Mouse (Mus musculus): Measurements from ENCODE around the gene Slc44a4.

The Slc44a4 gene

GRCm38 (mm10) chr17:34913930-34914665, at the start of gene Slc44a4:
Gene Slc44a4, plus strand, starts transcription at chr17:34914466.
- no peak for DNase-seq (ENCODE audit: low read depth)

- DNase-seq (ENCODE audit: low read depth) = no peak
These were observed 48.3 kb upstream of the Slc44a4 start for GRCm38 (mm10) chr17:34865981-34866380.

DNA sequence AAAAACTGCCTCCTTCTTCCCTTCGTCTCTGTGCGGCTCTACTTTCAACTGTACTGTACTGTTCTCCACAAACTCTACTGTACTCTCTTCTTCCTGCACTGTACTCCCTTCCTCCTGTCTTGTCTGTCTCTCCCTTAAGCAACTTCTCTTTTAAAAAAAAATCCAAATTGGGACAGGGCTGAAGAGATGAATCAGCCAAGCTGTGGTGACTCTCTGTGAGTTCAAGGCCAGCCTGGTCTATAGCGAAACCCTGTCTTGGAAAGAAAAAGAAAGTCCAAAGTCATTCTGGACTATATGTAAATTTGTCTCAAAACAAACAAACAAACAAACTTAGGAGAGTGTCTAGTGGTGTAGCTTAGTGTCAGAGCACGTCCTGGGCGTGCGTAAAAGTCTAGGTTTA, 39.9 kb upstream of the Slc44a4 start:
- DNase-seq (ENCODE audit: low read depth) = no peak

- peak; percentile 51 for DNase-seq (ENCODE audit: low read depth)
These were observed 34.9 kb upstream of the Slc44a4 start, which contains the start of gene Zbtb12 for GRCm38 (mm10) chr17:34879336-34879879. Gene Zbtb12, plus strand, starts transcription at chr17:34879483.

DNA sequence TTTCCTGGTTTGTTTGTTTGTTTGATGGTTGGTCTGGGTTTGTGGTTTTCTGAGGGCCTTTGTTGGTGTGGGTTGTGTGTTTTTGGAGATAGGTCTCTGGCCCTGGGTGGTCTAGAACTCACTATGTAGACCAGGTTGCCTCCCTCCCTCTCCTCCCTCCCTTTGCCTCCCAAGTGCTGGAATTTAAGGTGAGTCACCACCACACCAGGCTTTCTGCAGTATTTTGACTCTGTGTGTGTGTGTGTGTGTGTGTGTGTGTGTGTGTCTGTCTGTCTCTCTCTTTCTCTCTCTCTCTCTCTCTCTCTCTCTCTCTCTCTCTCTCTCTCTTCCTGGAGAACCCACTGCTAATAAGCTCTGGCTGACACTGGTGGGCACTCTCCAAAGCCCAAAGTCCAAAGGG, 33.1 kb upstream of the Slc44a4 start:
- peak; percentile 70 for DNase-seq (ENCODE audit: low read depth)

- DNase-seq (ENCODE audit: low read depth) = no peak
These were observed 32.5 kb upstream of the Slc44a4 start, which contains the start of gene Gm20547 for GRCm38 (mm10) chr17:34881683-34882310. Gene Gm20547, minus strand, starts transcription at chr17:34882042.

GRCm38 (mm10) chr17:34883332-34883731, 30.9 kb upstream of the Slc44a4 start:
- DNase-seq (ENCODE audit: low read depth) = peak; percentile 67

DNA sequence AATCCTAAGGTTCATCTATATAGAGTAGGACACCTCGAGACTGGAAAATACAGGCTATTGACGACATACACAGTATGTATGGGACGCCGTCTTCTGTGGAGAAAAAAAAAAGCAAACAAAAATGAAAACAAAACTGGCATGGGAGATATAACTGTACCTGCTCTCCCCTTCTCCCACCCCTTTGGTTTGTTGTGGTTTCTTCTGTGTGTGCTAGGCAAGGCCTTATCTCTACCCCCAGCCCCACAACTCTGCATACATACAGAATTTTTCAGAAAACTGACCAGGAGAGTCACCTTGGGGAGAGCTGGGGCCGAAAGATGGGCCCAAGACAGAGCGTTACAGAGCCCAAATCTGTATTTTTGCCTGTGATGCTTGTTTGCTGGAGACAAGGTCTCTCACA, 29.6 kb upstream of the Slc44a4 start:
- DNase-seq (ENCODE audit: low read depth) = no peak

DNA sequence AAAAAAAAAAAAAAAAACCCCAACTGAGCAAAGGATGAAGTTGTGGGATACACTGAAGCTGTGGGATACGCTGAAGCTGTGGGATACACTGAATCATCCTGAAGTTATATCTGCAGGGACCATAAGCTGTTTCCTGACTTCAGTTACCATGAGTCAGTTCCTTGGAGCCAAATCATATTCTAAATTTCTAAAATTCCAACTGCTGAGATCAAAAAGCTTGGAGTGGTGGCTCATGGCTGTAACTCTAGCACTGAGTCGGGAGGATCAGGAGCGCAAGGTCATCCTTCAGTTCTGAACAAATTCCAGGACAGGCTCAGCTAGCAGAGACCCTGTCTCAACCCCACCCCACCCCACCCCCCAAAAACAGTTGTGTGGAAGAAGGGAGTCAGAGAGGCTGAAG, 28.7 kb upstream of the Slc44a4 start:
- DNase-seq (ENCODE audit: low read depth) = peak; percentile 72

GRCm38 (mm10) chr17:34887942-34888341, 26.3 kb upstream of the Slc44a4 start:
- peak; percentile 42 for DNase-seq (ENCODE audit: low read depth)

DNA sequence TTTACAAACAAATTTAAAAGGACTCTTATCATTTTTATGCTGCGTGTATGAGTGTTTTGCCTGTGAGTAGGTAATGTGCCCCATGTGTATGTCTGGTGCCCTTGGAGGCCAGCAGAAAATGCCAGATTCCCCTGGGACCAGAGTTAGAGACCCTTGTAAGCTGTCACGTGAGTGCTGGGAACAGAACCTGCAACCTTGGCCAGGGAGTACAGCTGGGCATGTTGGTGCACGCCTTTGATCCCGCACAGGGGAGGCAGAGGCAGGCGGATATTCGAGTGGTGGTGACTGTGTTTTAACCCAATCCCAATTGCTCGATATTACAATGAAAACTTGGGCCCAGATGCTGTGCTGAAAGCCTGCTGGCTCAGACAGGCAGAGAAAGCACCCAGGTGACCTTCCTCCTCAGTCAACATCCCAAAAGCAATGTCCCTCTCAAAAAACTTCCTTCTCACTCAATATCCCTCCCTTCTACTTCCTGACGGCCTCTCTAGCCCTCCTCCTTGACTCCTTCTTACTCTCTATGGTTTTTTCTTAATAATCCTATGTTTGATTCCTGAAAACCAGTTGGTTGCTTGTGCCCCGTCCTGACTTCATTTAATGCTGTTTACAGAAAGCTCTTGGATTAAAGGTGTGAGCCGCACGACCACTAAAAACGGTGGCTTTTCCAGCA, 24.1 kb upstream of the Slc44a4 start:
- no peak for DNase-seq (ENCODE audit: low read depth)

DNA sequence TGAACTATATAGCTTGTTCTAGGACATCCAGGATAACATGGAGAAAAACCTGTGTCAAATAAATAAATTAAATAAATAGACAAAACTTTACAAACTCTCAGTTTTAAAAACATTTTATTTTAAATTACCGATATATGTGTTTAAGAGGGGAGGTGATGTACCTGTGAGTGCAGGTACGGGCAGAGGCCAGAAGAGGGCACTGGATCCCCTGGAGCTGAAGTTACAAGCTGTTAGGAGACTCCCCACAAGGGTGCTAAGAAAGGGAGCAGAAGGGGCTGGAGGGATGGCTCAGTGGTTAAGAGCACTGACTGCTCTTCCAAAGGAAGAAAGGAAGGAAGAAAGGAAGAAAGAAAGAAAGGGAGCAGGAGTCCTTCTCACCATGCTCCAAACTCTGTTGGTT, 22.9 kb upstream of the Slc44a4 start:
- DNase-seq (ENCODE audit: low read depth) = no peak

- DNase-seq (ENCODE audit: low read depth) = no peak
These were observed 21.0 kb upstream of the Slc44a4 start for GRCm38 (mm10) chr17:34893072-34893824.

DNA sequence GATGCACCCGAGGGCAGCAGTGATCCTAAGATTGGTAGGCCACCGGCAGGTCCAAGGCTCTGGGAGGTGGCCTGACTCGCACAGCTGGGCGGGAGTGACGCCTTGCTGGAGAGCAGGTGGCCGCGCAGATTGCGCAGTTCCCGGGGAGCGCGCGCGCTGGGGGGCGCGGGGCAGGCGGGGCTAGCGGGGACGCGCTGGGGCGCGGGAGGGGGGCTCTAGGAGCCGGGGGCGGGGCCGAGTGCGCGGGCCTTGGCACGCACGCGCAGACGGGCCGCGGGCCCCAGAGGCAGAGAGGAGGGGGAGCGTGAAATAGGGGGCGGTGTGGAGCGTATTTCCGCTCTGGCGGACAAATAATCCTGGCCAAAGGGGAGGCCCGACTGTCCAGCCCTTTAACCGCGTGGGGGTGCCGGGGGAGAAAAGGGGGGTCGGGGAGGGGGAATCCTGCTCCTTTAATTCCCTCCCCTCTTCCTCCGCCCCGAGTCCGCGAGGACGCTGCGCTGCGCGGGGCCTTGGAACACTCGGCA, 20.1 kb upstream of the Slc44a4 start:
- DNase-seq (ENCODE audit: low read depth) = peak; percentile 99

DNA sequence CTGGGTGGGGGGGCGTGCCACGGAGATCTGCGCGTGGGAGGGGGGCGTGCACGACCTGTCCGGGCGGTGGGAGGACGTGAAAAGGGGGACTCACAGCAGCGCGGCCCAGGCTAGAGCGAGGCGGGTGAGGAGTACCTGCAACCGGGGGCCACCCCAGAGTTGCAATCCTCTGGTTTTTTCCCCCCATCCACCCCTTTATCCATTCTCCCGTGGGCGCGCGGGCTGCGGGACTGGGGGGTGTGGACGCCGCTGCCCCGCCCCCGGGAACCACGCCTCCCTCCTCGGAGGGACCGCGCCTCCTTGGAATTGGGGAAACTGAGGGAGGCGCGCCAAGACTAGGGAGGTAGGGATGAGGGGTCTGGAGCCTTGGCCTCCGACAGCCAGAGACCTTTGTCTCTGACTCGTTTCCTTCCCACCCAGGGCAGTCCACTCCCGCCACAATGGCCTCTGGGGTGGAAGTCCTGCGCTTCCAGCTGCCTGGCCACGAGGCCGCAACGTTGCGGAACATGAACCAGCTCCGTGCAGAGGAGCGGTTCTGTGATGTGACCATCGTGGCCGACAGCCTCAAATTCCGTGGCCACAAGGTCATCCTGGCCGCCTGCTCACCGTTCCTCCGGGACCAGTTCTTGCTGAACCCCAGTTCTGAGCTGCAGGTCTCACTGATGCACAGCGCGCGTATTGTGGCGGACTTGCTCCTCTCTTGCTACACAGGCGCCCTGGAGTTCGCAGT, 19.3 kb upstream of the Slc44a4 start:
- peak; percentile 73 for DNase-seq (ENCODE audit: low read depth)

GRCm38 (mm10) chr17:34895724-34896123, 18.5 kb upstream of the Slc44a4 start:
- DNase-seq (ENCODE audit: low read depth) = no peak

GRCm38 (mm10) chr17:34896366-34896765, 17.9 kb upstream of the Slc44a4 start:
- DNase-seq (ENCODE audit: low read depth) = no peak

GRCm38 (mm10) chr17:34897373-34898159, 16.7 kb upstream of the Slc44a4 start:
- DNase-seq (ENCODE audit: low read depth) = peak; percentile 92

DNA sequence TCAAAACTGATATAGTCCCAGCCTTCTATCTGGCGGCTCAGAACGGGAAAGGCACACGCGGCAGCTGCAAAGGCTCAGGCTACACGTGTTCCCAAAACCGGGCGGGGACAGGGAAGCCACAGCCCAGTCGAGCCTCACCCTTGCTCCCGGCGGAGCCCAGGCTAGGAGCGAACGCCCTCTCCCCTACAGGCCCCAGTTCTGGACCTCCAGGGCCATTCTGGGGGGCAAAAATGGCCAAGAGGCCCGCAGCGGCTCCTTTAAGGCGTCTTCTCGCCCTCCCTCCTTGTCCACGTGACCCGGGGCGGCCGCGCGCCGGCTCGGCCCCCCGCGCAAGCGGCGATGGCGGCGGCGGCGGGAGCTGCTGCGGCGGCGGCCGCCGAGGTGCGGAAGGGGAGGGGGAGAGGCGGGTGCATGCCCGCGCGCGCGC, 16.1 kb upstream of the Slc44a4 start, which contains the start of the genes C2 and Ehmt2:
Gene C2, minus strand, starts transcription at position 106 of the 427 bp plus-strand sequence.
Gene Ehmt2, plus strand, starts transcription at position 310 of the 427 bp plus-strand sequence.
- DNase-seq (ENCODE audit: low read depth) = peak; percentile 90

- DNase-seq (ENCODE audit: low read depth) = peak; percentile 50
These were observed 15.6 kb upstream of the Slc44a4 start for GRCm38 (mm10) chr17:34898706-34899052.
